Mouse (Mus musculus) mammary gland, adult 2 months (tissue): Measurements from ENCODE around the gene Ap1ar. TPM values are rescaled to one million over a fixed set of nuclear protein-coding genes. Genes with fewer than 3 reads are reported as not detected.

Experiments used
- polyA plus RNA-seq: library from polyadenylated mRNA; depleted of rRNA; stranded (reverse); fragments of >200 nt; gene quantifications from 2 replicates; pipeline ENCODE4 v1.2.3, GENCODE M21; 2012; ENCODE audit warnings: low replicate concordance; rRNA removed

Gene Ap1ar
- 13.2 and 13.6 TPM in 2 replicates for polyA plus RNA-seq

DNA sequence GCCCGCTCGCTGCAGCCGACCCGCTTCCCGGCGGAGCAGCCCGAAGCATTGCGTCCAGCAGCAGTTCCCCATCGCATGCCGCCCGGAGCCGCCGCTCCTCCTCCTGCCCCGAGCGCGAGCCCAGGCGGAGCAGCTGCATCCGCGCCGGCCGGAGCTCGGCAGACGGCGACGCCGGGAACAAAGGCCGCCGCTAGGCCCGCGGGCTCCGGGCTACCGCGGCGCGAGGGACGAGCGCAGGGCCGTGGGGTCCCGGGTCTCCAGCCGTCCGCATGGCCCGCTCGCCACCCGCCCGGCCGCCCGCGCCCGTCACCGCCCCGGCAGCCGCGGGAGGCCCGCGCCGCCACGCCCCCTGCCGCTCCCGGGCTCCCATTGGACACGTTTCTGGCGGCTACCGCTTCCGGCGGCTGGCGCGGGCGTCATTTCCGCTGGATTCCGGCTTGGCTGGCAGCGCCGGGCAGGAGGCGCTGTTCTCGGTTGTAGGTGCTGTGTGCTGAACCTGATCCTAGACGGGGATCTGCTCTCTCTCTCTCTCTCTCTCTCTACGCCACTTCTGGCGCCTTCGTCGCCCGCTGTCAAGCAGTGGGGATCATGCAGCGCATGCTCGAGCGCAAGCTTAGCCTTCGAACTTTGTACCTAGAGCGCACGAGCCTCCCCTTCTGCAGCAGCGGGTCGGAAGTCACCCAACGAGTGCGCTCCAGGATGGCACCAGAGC lies at the start of gene Ap1ar:
Gene Ap1ar, minus strand, starts transcription at position 370 of the 712 bp plus-strand sequence.

DNA sequence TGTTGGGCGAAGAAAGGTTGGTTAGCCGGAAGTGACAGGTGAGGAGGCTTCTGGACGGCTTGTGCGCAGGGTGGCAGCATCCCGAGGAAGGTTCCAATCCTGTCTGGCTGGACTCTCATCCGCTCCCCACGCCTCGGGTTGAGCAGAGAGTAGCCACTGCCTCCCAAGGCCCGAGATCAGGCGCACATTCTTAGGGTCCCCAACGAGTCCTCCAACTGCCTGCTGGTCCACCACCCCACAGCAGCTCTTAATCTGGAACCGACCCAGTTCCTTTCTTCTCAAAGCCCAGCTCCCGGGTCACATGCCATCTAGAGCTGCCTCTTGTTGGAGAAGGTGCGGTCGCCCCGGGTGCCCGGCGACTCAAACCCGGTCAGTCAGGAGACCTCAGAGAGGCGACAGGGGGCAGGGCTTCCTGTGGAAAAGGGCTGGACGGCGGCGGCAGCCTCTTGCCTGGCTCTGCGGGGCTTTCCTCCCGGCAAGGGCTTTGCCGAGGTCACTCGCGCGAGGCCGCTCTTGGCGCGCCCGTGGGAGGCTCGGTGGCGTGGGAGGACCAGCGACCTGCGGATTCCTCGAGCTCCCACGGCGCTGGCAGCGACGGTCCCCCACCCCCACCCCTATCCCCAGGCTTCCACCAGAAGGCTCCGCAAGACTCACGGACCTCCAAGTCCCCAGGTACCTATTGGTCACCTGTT lies 47.7 kb downstream of the Ap1ar start, which contains the start of gene Tifa:
Gene Tifa, plus strand, starts transcription at position 306 of the 692 bp plus-strand sequence.

DNA sequence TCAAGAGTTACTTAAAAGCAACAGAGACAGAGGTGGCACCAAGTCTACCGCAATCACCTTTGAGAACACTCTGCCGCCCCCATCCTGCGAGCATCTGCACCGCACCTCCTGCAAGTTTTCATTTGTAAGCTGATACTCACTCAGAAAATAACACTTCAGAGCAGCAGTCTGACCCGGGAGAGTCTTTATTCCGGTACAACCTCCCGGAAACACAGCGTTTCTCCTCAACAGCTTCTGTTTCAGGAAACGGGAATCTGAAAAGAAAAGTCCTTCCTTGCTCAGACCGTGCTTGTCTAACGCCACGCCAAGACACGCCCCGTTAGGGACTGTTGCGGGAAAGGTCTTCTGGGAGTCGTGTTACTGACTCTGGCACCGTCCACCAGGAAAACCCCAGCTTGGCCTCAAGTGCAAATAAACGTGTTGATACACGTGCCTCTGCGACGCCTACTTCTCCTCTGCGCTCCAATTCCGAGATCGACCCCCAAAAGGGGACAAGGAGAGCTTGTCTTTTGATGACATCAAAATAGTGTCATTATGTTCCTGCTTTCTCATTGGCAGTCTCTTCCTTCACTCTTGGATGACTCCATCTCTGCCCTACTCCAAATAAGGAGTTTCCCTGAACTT lies 57.2 kb downstream of the Ap1ar start, which contains the start of gene Alpk1:
Gene Alpk1, minus strand, starts transcription at position 507 of the 624 bp plus-strand sequence.

Other genes with a start within 250 kb of the Ap1ar start
- gene Neurog2, start 204.4 kb downstream of the Ap1ar start, polyA plus RNA-seq: not detected in 2 replicates
- gene Alpk1, start 57.0 kb downstream of the Ap1ar start, polyA plus RNA-seq: 1.6 and 4.3 TPM in 2 replicates
- gene Tifa, start 47.7 kb downstream of the Ap1ar start, polyA plus RNA-seq: 5.5 and 7.5 TPM in 2 replicates
- 3.6 and 5.1 TPM in 2 replicates for gene Fam241a, start 58.8 kb upstream of the Ap1ar start, polyA plus RNA-seq